Mouse (Mus musculus) kidney, embryonic 16.5 days (tissue): ENCODE measurements around the gene Tex21. TPM values are rescaled to one million over a fixed set of nuclear protein-coding genes. Genes with fewer than 3 reads are reported as not detected.

Source experiments
- ATAC-seq: fragments of 200-750 bp; cut with Nextera tagmentation; 2 replicates; pipeline ENCODE4 v1.8.0; 2017; ENCODE audit warnings: moderate TSS enrichment; ENCODE audit not compliant: low FRiP score, low TSS enrichment
- H3K27ac ChIP-seq: fragments of 300-500 bp; sonication (generic); 2 replicates; pipeline ENCODE4 v1.5.1; 2014; ENCODE audit warnings: low read length
- H3K27me3 ChIP-seq: fragments of 300-500 bp; sonication (generic); 2 replicates; pipeline ENCODE4 v1.6.1; 2014; ENCODE audit warnings: low read length, control low read depth, mixed read lengths; ENCODE audit not compliant: insufficient read depth
- H3K36me3 ChIP-seq: fragments of 300-500 bp; sonication (generic); 2 replicates; pipeline ENCODE4 v1.6.1; 2014; ENCODE audit warnings: low read length, control low read depth, mixed read lengths; ENCODE audit not compliant: insufficient read depth
- H3K4me1 ChIP-seq: fragments of 300-500 bp; sonication (generic); 2 replicates; pipeline ENCODE4 v1.6.1; 2014; ENCODE audit warnings: low read length, control low read depth, mixed read lengths; ENCODE audit not compliant: insufficient read depth
- H3K4me2 ChIP-seq: fragments of 300-500 bp; sonication (generic); replicated peaks from 2 replicates; pipeline ENCODE4 v1.6.1; 2014; ENCODE audit warnings: low read depth, low read length
- H3K4me3 ChIP-seq: fragments of 300-500 bp; sonication (generic); 2 replicates; pipeline ENCODE4 v1.5.1; 2014; ENCODE audit warnings: mild to moderate bottlenecking, low read length
- H3K9ac ChIP-seq: fragments of 300-500 bp; sonication (generic); replicated peaks from 2 replicates; pipeline ENCODE4 v1.6.1; 2014; ENCODE audit warnings: low read length
- H3K9me3 ChIP-seq: fragments of 300-500 bp; sonication (generic); 2 replicates; pipeline ENCODE4 v1.6.1; 2016; ENCODE audit warnings: low read length, control low read depth
- WGBS: fragments of 180-500 bp; shearing (Covaris S2); extraction: QIAGEN DNeasy Blood & Tissue Kit; methylation state at CpG from one replicate; pipeline ENCODE4 v1.1.7; 2014; 5-methylcytosine and 5-hydroxymethylcytosine counted together
- polyA plus RNA-seq: library from polyadenylated mRNA; unstranded; fragments of >200 nt; fragmentation: Nextera tagmentation; extraction: Ambion mirVana; gene quantifications from 2 replicates; pipeline ENCODE4 v1.2.1, GENCODE M21; 2015

Tex21 gene
- polyA plus RNA-seq: 0.10 TPM in 1 of 2 replicates, not detected in the other

DNA sequence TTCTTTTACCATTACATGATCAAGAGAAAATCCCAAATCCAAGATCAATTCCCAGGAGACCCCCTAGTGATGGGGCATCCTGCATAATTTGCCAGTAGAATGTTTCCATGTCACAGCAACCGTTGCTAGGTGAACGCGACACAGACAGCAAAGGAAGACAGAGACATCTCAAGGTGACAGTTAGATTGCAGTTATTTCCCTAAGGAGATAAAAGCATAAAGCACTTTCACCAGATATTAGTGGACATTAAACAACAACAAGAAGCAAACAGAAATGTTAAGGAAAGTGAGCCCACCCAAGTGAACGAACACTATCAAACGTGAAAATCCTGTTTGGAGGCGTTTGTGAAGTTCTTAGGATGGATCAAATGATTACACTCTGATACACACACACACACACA is at the start of gene Tex21:
Gene Tex21 (minus strand): TSS at position 101 of the 400 bp plus-strand sequence.
- no peaks in the 10 kb centered on the region for H3K36me3 ChIP-seq
- H3K4me1 ChIP-seq: no peaks in the 10 kb centered on the region
- ATAC-seq: no peak
- 85% methylated on average over 6 of the region's 6 CpGs for WGBS
- H3K4me2 ChIP-seq: no peak within 1 kb of the TSS
- no peak within 1 kb of the TSS for H3K4me3 ChIP-seq
- H3K9ac ChIP-seq: no peak within 1 kb of the TSS
- no peaks in the 10 kb centered on the region for H3K27me3 ChIP-seq
- no peaks in the 10 kb centered on the region for H3K9me3 ChIP-seq
- no peak within 1 kb of the TSS for H3K27ac ChIP-seq

GRCm38 (mm10) chr12:76293192-76293591 is 46.6 kb upstream of the Tex21 start:
- WGBS: 57% methylated on average over 7 of the region's 7 CpGs
- no peak for ATAC-seq
- H3K4me1 ChIP-seq: no peaks in the 10 kb centered on the region
- H3K4me3 ChIP-seq: no peak overlapping the region
- H3K27me3 ChIP-seq: no peaks in the 10 kb centered on the region
- H3K27ac ChIP-seq: no peak overlapping the region
- H3K9ac ChIP-seq: no peak overlapping the region
- no peak overlapping the region for H3K4me2 ChIP-seq
- H3K9me3 ChIP-seq: no peaks in the 10 kb centered on the region
- H3K36me3 ChIP-seq: peaks cover 62% of the 10 kb centered on the region

- 91% methylated on average over 2 of the region's 2 CpGs for WGBS
- ATAC-seq: no peak
- Histone ChIP-seq H3K9me3 (no peaks in the 10 kb centered on the region), H3K4me3 (no peak overlapping the region), H3K36me3 (peaks cover 48% of the 10 kb centered on the region), H3K4me1 (no peaks in the 10 kb centered on the region), H3K27me3 (no peaks in the 10 kb centered on the region), H3K9ac (no peak overlapping the region), H3K4me2 (no peak overlapping the region), H3K27ac (no peak overlapping the region)
These were observed 43.7 kb upstream of the Tex21 start for GRCm38 (mm10) chr12:76290271-76290670.

DNA sequence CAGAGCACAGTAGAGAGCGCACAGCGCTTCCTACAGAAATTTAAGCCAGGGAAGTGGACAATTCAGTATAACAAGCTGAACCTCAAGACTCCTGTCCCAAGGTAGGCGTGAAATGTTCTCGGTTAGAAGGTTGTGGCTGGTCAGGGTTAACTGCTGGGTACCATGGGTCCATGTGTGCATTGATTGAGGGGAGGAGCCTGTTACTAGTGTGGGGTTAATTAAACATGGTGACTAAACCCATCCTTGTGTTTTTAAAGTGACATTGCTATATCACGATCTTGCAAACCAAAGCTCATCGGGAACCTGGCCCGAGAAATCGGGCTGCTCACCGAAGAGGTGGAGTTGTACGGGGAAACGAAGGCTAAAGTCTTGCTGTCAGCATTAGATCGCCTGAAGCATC is 42.9 kb upstream of the Tex21 start:
- H3K36me3 ChIP-seq: peaks cover 44% of the 10 kb centered on the region
- no peak for ATAC-seq

DNA sequence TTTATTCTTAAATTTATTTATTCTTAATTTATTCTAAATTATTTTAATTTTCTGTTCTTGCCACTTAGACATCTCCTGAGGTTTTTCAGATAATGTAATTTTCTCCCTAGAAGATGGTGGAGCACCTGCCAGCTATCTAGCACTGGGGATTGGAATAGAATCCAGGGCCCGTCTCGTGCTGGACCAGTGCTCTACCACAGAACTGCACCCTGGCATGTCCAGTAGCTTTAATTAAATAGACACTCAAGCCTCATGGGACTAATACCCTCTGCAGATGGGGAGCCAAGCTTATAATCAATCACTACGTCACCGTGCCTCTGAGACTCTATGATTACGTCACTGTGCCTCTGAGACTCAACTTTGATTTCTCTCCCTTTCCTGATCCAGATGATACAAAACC is 41.9 kb upstream of the Tex21 start:
- H3K27ac ChIP-seq: no peak overlapping the region
- ATAC-seq: no peak

More for the DNA sequence above, 42.9 kb upstream of the Tex21 start:
- no peak overlapping the region for H3K4me3 ChIP-seq
- H3K4me1 ChIP-seq: no peaks in the 10 kb centered on the region
- no peak overlapping the region for H3K27ac ChIP-seq
- no peak overlapping the region for H3K9ac ChIP-seq
- 97% methylated on average over 12 of the region's 12 CpGs for WGBS
- no peaks in the 10 kb centered on the region for H3K9me3 ChIP-seq
- H3K4me2 ChIP-seq: no peak overlapping the region
- H3K27me3 ChIP-seq: no peaks in the 10 kb centered on the region

DNA sequence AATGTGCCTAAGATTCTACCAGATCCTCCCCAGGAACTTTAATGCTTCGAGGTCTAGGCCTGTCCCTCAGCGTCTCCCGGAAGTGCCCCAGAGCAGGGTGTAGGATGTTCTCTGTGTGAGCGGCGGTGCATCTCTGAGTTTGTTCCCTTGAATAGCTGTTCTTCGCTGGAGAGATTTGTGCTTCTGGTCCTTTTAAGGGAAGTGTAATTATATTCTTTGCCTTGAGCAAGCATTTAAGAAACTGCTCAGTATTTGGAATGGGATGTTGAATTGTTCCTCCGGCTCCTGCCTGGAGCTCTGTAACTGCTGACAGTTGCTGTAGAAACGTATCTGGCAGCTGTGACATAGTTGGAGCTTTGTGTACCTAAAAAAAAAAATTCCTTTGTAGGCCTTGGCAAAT is 41.4 kb upstream of the Tex21 start:
- Histone ChIP-seq H3K4me2 (no peak overlapping the region), H3K27ac (no peak overlapping the region), H3K9me3 (no peaks in the 10 kb centered on the region), H3K9ac (no peak overlapping the region), H3K36me3 (peaks cover 46% of the 10 kb centered on the region), H3K27me3 (no peaks in the 10 kb centered on the region), H3K4me3 (no peak overlapping the region), H3K4me1 (no peaks in the 10 kb centered on the region)
- 80% methylated on average over 8 of the region's 8 CpGs for WGBS
- no peak for ATAC-seq

More for the DNA sequence above, 41.9 kb upstream of the Tex21 start:
- no peak overlapping the region for H3K4me3 ChIP-seq
- H3K36me3 ChIP-seq: peaks cover 42% of the 10 kb centered on the region
- H3K9ac ChIP-seq: no peak overlapping the region
- H3K4me2 ChIP-seq: no peak overlapping the region
- H3K4me1 ChIP-seq: no peaks in the 10 kb centered on the region
- WGBS: 92% methylated on average over 5 of the region's 5 CpGs
- no peaks in the 10 kb centered on the region for H3K27me3 ChIP-seq
- no peaks in the 10 kb centered on the region for H3K9me3 ChIP-seq

DNA sequence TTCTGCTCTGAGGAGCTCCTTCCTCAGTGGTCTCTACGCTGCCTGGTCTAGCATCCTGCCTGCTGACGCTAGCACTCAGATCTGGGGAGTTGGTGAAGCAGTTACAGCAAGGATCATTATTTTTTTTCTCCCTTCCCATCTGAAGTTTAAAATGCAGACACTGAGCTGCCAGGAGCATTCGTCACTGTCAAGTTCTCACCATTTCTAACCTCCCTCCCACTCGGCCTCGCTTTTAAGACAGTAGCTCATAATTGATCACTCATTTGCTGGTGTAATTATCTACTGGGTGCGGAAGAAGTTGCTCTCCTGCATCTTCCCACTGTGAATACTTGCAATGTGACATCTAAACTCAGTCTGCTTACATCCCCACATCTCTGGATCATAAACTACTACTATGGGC is 38.9 kb upstream of the Tex21 start:
- Histone ChIP-seq H3K4me3 (no peak overlapping the region), H3K4me1 (no peaks in the 10 kb centered on the region), H3K4me2 (no peak overlapping the region), H3K27me3 (no peaks in the 10 kb centered on the region), H3K9ac (no peak overlapping the region), H3K27ac (no peak overlapping the region), H3K36me3 (peaks cover 52% of the 10 kb centered on the region), H3K9me3 (no peaks in the 10 kb centered on the region)
- WGBS: 47% methylated on average over 6 of the region's 6 CpGs
- no peak for ATAC-seq

GRCm38 (mm10) chr12:76282532-76283173 is 36.1 kb upstream of the Tex21 start:
- Histone ChIP-seq H3K27me3 (no peaks in the 10 kb centered on the region), H3K4me1 (no peaks in the 10 kb centered on the region), H3K9me3 (no peaks in the 10 kb centered on the region), H3K36me3 (peaks cover 42% of the 10 kb centered on the region), H3K4me3 (no peak overlapping the region), H3K27ac (no peak overlapping the region), H3K4me2 (no peak overlapping the region), H3K9ac (no peak overlapping the region)
- WGBS: 84% methylated on average over 17 of the region's 17 CpGs
- ATAC-seq: no peak

- Histone ChIP-seq H3K27me3 (no peaks in the 10 kb centered on the region), H3K4me1 (no peaks in the 10 kb centered on the region), H3K36me3 (peaks cover 42% of the 10 kb centered on the region), H3K9me3 (no peaks in the 10 kb centered on the region), H3K27ac (no peak overlapping the region), H3K9ac (no peak overlapping the region), H3K4me2 (no peak overlapping the region), H3K4me3 (no peak overlapping the region)
- ATAC-seq: no peak
- 48% methylated on average over 4 of the region's 4 CpGs for WGBS
These were observed 35.6 kb upstream of the Tex21 start for GRCm38 (mm10) chr12:76282132-76282531.

DNA sequence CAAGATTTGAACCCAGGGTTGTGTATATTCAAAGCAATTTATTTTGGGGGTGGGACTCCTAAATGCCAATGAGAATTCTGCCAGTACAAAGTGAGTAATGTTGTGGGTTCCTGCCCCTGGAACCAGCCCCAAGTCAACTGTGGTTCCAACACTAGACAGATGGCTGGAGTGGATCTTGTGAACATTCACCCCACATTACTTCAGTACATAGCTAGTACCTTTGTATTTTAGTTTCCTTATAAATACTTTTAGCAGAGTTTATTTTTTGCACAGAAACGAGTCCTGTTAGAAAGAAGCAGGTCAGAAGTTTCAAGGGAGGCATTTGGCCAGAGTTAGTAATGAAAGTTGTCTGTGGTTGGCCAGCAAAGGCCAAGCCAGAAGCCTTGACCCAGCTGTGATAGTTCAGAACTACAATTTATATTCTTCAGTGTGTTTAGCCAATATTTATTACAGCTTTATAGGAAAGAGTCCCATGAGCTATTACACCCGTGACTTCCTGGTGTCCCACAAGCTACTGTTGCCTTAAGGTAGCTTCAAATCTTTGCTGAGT is 34.6 kb upstream of the Tex21 start:
- Histone ChIP-seq H3K27ac (no peak overlapping the region), H3K4me2 (no peak overlapping the region), H3K4me3 (no peak overlapping the region), H3K36me3 (peaks cover 42% of the 10 kb centered on the region), H3K9me3 (no peaks in the 10 kb centered on the region), H3K4me1 (no peaks in the 10 kb centered on the region), H3K9ac (no peak overlapping the region), H3K27me3 (no peaks in the 10 kb centered on the region)
- ATAC-seq: no peak
- 74% methylated on average over 2 of the region's 2 CpGs for WGBS
